Mouse (Mus musculus) hindbrain, embryonic 14.5 days (tissue): ENCODE measurements at regions not wholly inside any gene's neighbourhood (a gene's known extent, or its start where the extent isn't known, plus 50 kb on each side); places are given as distances from the start of the nearest gene placed in this dataset.

Experiments
- ATAC-seq: fragments of 200-750 bp; cut with Nextera tagmentation; 2 replicates; pipeline ENCODE4 v1.8.0; 2017; ENCODE audit warnings: moderate number of reproducible peaks, mild to moderate bottlenecking, moderate TSS enrichment, moderate library complexity; ENCODE audit not compliant: low FRiP score
- DNase-seq: peaks from one replicate; pipeline ENCODE4 v3.0.0-alpha.2; 2015; ENCODE audit warnings: low spot score
- H3K27ac ChIP-seq: fragments of 300-500 bp; sonication (generic); 2 replicates; pipeline ENCODE4 v1.5.1; 2014; ENCODE audit warnings: mild to moderate bottlenecking, moderate library complexity
- H3K27me3 ChIP-seq: fragments of 300-500 bp; sonication (generic); 2 replicates; pipeline ENCODE4 v1.6.1; 2014; ENCODE audit warnings: mild to moderate bottlenecking, low read length, mixed read lengths; ENCODE audit not compliant: control insufficient read depth, insufficient read depth
- H3K36me3 ChIP-seq: fragments of 300-500 bp; sonication (generic); replicated peaks from 2 replicates; pipeline ENCODE4 v1.6.1; 2014; ENCODE audit not compliant: control insufficient read depth, insufficient read depth
- H3K4me1 ChIP-seq: fragments of 300-500 bp; sonication (generic); replicated peaks from 2 replicates; pipeline ENCODE4 v1.6.1; 2014; ENCODE audit warnings: antibody characterized with exemption, low read length, mixed read lengths; ENCODE audit not compliant: control insufficient read depth, insufficient read depth
- H3K4me2 ChIP-seq: fragments of 300-500 bp; sonication (generic); replicated peaks from 2 replicates; pipeline ENCODE4 v1.6.1; 2014; ENCODE audit warnings: mild to moderate bottlenecking, moderate library complexity
- H3K4me3 ChIP-seq: fragments of 300-500 bp; sonication (generic); replicated peaks from 2 replicates; pipeline ENCODE4 v1.5.1; 2014; ENCODE audit warnings: mild to moderate bottlenecking, low read length
- H3K9ac ChIP-seq: fragments of 300-500 bp; sonication (generic); 2 replicates; pipeline ENCODE4 v1.6.1; 2014
- H3K9me3 ChIP-seq: fragments of 300-500 bp; sonication (generic); 2 replicates; pipeline ENCODE4 v1.6.1; 2016; ENCODE audit warnings: low read length; ENCODE audit not compliant: control insufficient read depth
- WGBS: fragments of 180-500 bp; shearing (Covaris S2); extraction: QIAGEN DNeasy Blood & Tissue Kit; methylation state at CpG from one replicate; pipeline ENCODE4 v1.1.7; 2014; 5-methylcytosine and 5-hydroxymethylcytosine counted together

GRCm38 (mm10) chr1:81859464-81859863, 373.4 kb upstream of the Gm9747 start:
- Histone ChIP-seq H3K4me2 (no peak overlapping the region), H3K27ac (no peak overlapping the region), H3K4me1 (no peaks in the 10 kb centered on the region), H3K4me3 (no peak overlapping the region), H3K9ac (no peak overlapping the region), H3K27me3 (no peaks in the 10 kb centered on the region), H3K9me3 (no peaks in the 10 kb centered on the region), H3K36me3 (no peaks in the 10 kb centered on the region)
- DNase-seq (no peak), ATAC-seq (no peak)
- 44% methylated on average over 2 of the region's 2 CpGs for WGBS

DNA sequence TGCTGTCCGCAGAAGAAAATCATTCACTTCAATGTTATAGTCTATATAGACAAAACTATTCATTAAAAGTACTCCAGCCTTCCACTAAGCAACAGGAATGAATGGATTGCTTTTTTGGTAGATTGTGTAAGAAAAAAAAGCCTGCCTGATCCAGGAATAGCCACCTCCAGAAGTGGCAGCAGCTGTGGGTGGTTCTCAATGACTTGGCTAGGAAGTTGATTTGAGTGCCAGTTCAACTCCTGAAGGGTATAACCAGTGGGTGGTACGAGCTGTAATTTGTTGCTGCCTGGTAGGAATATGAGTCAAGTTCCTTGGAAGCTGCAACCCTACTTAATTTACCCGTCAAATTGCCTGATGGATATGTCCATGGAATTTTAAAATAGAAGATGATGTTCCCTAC, 368.3 kb upstream of the Gm9747 start:
- no peak overlapping the region for H3K27ac ChIP-seq
- H3K4me2 ChIP-seq: no peak overlapping the region
- H3K4me1 ChIP-seq: no peaks in the 10 kb centered on the region
- 85% methylated on average over 3 of the region's 3 CpGs for WGBS
- H3K27me3 ChIP-seq: no peaks in the 10 kb centered on the region
- no peak overlapping the region for H3K9ac ChIP-seq
- H3K9me3 ChIP-seq: no peaks in the 10 kb centered on the region
- no peak for DNase-seq
- no peak overlapping the region for H3K4me3 ChIP-seq
- ATAC-seq: no peak
- H3K36me3 ChIP-seq: no peaks in the 10 kb centered on the region

- DNase-seq (no peak), ATAC-seq (no peak)
- Histone ChIP-seq H3K9me3 (no peaks in the 10 kb centered on the region), H3K4me1 (no peaks in the 10 kb centered on the region), H3K4me2 (no peak overlapping the region), H3K36me3 (no peaks in the 10 kb centered on the region), H3K27me3 (no peaks in the 10 kb centered on the region), H3K9ac (no peak overlapping the region), H3K27ac (no peak overlapping the region), H3K4me3 (no peak overlapping the region)
- WGBS: 83% methylated on average over 1 of the region's 1 CpGs
Measured at GRCm38 (mm10) chr1:81886940-81887531, 345.9 kb upstream of the Gm9747 start.

DNA sequence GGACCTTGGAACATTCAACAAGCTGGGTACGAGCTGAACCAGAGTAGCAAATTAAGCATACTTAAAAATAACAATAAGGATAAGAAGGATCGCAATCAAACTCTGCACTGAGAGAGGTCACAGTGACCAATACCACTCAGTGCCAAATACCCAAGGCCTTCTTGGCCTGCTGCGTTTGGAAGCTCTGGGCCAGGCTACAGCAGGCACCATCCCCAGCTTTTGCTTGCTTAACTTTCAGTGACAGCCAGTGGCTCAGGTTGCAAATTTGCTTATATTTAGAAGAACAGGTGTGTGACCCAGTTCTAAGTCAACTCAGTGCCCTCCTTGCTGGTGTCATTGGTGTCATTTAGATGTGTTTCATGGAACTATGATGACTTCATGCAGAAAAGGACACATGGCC, 335.7 kb upstream of the Gm9747 start:
- no peak for DNase-seq

GRCm38 (mm10) chr1:81900843-81901242, 332.1 kb upstream of the Gm9747 start:
- ATAC-seq (no peak), DNase-seq (no peak)
- Histone ChIP-seq H3K4me2 (no peak overlapping the region), H3K36me3 (no peaks in the 10 kb centered on the region), H3K9ac (no peak overlapping the region), H3K9me3 (no peaks in the 10 kb centered on the region), H3K4me3 (no peak overlapping the region), H3K4me1 (no peaks in the 10 kb centered on the region), H3K27ac (no peak overlapping the region), H3K27me3 (no peaks in the 10 kb centered on the region)
- 68% methylated on average over 7 of the region's 7 CpGs for WGBS

More for the DNA sequence above, 335.7 kb upstream of the Gm9747 start:
- Histone ChIP-seq H3K4me1 (no peaks in the 10 kb centered on the region), H3K4me3 (no peak overlapping the region), H3K9me3 (no peaks in the 10 kb centered on the region), H3K36me3 (no peaks in the 10 kb centered on the region), H3K27ac (no peak overlapping the region), H3K4me2 (no peak overlapping the region), H3K9ac (no peak overlapping the region), H3K27me3 (no peaks in the 10 kb centered on the region)
- ATAC-seq: no peak
- WGBS: 92% methylated on average over 3 of the region's 3 CpGs

- no peak overlapping the region for H3K27ac ChIP-seq
- no peak for ATAC-seq
- no peak overlapping the region for H3K4me2 ChIP-seq
- no peaks in the 10 kb centered on the region for H3K9me3 ChIP-seq
- no peak for DNase-seq
- no peaks in the 10 kb centered on the region for H3K36me3 ChIP-seq
- WGBS: 75% methylated on average over 3 of the region's 3 CpGs
- no peak overlapping the region for H3K4me3 ChIP-seq
- H3K4me1 ChIP-seq: no peaks in the 10 kb centered on the region
- H3K27me3 ChIP-seq: no peaks in the 10 kb centered on the region
- no peak overlapping the region for H3K9ac ChIP-seq
Measured at GRCm38 (mm10) chr1:81904056-81904455, 328.9 kb upstream of the Gm9747 start.

GRCm38 (mm10) chr1:81912607-81913006, 320.3 kb upstream of the Gm9747 start:
- Histone ChIP-seq H3K4me2 (no peak overlapping the region), H3K9me3 (no peaks in the 10 kb centered on the region), H3K36me3 (no peaks in the 10 kb centered on the region), H3K4me1 (no peaks in the 10 kb centered on the region), H3K27ac (no peak overlapping the region), H3K4me3 (no peak overlapping the region), H3K9ac (no peak overlapping the region), H3K27me3 (no peaks in the 10 kb centered on the region)
- DNase-seq (no peak), ATAC-seq (no peak)

GRCm38 (mm10) chr1:81913561-81913964, 319.3 kb upstream of the Gm9747 start:
- ATAC-seq (no peak), DNase-seq (no peak)
- no peaks in the 10 kb centered on the region for H3K27me3 ChIP-seq
- H3K4me2 ChIP-seq: no peak overlapping the region
- 88% methylated on average over 4 of the region's 4 CpGs for WGBS
- H3K36me3 ChIP-seq: no peaks in the 10 kb centered on the region
- no peak overlapping the region for H3K4me3 ChIP-seq
- H3K9me3 ChIP-seq: no peaks in the 10 kb centered on the region
- H3K27ac ChIP-seq: no peak overlapping the region
- no peak overlapping the region for H3K9ac ChIP-seq
- no peaks in the 10 kb centered on the region for H3K4me1 ChIP-seq

GRCm38 (mm10) chr1:81916840-81917239, 316.1 kb upstream of the Gm9747 start:
- no peaks in the 10 kb centered on the region for H3K36me3 ChIP-seq
- H3K4me2 ChIP-seq: no peak overlapping the region
- no peak overlapping the region for H3K9ac ChIP-seq
- no peaks in the 10 kb centered on the region for H3K4me1 ChIP-seq
- WGBS: 86% methylated on average over 2 of the region's 2 CpGs
- no peak for DNase-seq
- H3K4me3 ChIP-seq: no peak overlapping the region
- H3K27me3 ChIP-seq: no peaks in the 10 kb centered on the region
- no peaks in the 10 kb centered on the region for H3K9me3 ChIP-seq
- no peak for ATAC-seq
- no peak overlapping the region for H3K27ac ChIP-seq

GRCm38 (mm10) chr1:81927721-81928120, 305.2 kb upstream of the Gm9747 start:
- no peak for DNase-seq
- ATAC-seq: no peak
- Histone ChIP-seq H3K4me1 (no peaks in the 10 kb centered on the region), H3K9me3 (no peaks in the 10 kb centered on the region), H3K27me3 (no peaks in the 10 kb centered on the region), H3K36me3 (no peaks in the 10 kb centered on the region), H3K9ac (no peak overlapping the region), H3K4me2 (no peak overlapping the region), H3K4me3 (no peak overlapping the region), H3K27ac (no peak overlapping the region)
- WGBS: 86% methylated on average over 5 of the region's 5 CpGs
